Mouse (Mus musculus): ENCODE measurements around the gene Msi2.

Msi2 gene

DNA sequence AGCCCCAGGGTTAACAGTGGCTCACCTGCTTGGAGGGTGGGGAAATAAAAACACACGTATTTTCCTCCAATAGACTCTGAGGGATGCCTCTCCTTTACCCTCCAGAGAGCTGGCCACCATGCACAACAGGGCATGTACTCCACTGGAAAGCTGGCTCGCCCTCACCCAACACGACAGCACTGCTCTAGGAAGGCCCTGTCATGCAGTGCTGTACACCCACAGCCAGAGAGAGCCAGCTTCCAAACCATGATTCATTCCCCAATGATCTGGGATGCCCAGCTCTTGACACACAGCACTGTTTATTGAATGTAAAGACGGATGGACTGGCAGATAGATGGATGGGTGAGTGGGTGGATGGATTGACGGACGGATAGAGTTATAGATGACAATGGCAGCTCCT is 269.1 kb downstream of the Msi2 start:
- no peak for DNase-seq (ENCODE audit: low spot score in 2 of 2)

DNA sequence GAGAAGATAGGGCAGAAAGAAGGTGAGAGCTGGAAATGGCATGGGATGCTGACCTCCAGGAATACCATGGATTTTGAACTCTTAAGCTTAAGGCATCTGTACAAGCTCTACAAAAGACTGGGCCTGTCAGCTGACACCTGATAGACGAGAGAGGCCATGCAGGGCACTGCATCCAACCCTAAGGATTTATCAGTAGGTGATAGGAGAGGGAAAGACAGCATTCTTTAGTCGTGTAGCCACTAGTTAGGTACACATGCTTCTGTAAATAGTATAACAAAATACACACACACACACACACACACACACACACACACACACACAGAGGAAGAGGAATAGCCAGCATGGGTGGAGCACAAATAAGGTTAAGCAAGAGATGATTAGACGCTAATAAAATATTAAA is 269.7 kb downstream of the Msi2 start:
- DNase-seq (ENCODE audit: low spot score in 2 of 2) = no peak

- DNase-seq (ENCODE audit: low spot score in 2 of 2) = no peak
Observed at GRCm38 (mm10) chr11:88447350-88447749, 271.0 kb downstream of the Msi2 start.

DNA sequence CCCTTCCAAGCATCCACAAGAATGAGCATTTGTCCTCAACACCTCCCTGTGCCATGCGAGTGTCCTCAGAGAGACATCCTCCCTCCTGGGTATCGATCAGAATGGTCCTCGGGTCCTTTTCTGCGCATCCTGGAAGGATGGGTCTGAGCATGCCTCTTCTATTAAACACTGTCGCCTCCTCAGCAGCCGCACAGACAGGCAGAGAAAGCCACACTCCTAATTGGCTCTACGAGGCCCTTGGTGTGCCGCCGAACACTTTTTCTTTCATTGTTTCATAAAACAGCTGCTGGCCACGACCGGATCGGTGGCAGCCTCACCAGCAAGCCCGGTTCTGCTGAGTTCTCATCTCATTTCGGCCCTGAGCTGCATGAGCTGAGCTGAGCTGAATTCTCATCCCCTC is 274.4 kb downstream of the Msi2 start:
- DNase-seq (ENCODE audit: low spot score in 2 of 2) = no peak

DNA sequence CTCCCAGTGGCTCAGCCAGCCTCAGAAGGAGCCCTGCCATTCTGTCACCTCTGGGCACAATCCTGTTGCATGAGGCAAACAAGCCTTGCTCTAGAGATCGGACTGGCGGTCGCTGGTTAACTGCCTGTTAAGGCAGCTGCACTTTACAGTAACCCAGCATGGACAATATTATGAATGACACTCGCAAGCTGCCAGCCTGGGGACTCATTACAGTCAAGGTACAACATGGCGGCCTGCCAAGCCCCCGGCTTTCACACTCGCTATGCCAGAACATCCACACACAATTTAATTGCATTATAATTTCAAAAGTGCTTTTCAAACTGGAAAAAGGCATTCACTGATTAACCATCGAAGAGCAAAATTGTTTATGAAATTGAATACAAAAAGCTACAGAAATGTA is 275.0 kb downstream of the Msi2 start:
- no peak for DNase-seq (ENCODE audit: low spot score in 2 of 2)

DNA sequence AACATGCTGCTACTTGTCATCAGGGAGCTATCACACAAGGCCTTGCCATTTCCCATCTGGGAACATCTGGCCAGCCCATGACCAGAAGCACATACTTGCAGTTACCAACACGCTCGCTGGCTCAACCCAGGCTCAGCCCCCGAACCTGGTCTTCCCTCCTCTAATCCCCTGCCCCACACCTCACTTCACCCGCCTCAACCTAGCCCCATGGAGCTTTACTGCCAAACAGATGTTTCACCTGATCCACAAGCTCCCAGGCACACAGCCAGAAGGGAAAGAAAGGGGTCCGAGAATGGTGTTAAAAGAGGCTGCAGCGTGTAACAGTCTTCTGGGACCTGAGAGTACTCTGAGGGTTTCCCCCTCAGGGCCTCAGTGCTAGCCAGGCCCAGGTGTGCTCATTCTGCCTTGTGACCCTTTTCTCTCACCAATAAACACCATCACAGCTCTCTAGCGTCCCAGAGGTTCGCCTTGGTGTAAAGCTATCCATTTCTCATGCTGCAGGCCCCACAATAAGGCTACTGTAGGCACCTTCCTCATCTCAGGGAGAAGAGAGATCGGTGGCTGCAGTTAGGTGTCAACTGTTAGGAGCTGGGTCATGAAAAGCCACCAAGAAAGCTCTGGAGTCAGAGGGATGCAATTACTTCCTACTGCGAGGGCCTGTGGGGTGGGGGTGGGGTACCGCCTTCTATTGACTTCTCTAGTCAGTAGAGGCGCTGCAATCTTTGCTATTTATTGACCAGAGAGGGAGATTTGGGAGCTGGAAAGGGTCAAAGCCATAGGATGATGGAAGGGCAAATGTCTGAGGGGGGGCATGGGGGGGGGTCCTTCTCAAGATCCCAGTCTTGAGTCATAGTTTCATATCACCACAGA is 276.2 kb downstream of the Msi2 start:
- DNase-seq (ENCODE audit: low spot score in 2 of 2) = no peak

- DNase-seq (ENCODE audit: low spot score in 2 of 2) = no peak
Observed at GRCm38 (mm10) chr11:88438659-88439058, 279.7 kb downstream of the Msi2 start.

DNA sequence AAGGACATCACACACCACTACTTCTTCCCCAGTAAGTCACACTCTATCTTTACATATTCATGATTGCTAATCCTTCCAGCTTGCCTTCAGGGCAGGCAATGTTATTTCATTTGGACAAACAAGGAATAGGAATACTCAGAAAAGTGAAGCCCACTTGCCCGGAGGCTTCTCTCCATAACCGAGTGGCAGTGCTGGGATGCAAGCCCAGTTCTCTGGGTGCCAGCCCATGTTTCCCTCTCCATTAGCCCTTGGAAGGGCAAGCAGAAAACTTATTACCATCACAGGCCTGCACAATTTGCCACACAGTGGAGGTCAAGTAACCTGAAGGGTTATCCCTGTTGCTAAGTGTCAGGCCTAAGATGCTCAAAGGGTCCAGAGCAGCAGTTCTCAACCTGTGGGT is 281.7 kb downstream of the Msi2 start:
- DNase-seq (ENCODE audit: low spot score in 2 of 2) = no peak

- no peak for DNase-seq (ENCODE audit: low spot score in 2 of 2)
Observed at GRCm38 (mm10) chr11:88435543-88435942, 282.8 kb downstream of the Msi2 start.

GRCm38 (mm10) chr11:88431363-88432269 is 286.7 kb downstream of the Msi2 start:
- no peak for DNase-seq (ENCODE audit: low spot score in 2 of 2)

DNA sequence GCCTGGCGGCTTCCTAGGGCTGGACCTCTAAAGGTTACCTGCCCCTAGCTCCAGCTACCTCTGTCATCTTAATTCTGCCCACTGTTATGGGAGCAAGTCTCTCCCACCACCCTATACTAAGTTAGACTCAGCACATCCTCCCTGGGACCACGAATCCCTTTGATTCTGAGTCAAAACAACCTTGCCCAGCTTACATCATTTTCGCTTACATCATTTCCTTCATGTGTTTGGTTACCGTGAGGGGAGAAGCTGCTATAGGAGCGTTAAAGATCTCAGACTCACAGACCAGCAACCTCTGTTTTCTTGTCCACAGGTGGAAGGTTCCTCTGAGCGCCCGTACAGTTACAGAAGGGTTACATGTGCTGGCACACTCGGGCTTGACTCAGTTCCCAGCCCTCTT is 288.0 kb downstream of the Msi2 start:
- DNase-seq (ENCODE audit: low spot score in 2 of 2) = no peak

GRCm38 (mm10) chr11:88429680-88430079 is 288.6 kb downstream of the Msi2 start:
- DNase-seq (ENCODE audit: low spot score in 2 of 2) = no peak

GRCm38 (mm10) chr11:88425631-88426101 is 292.6 kb downstream of the Msi2 start:
- DNase-seq (ENCODE audit: low spot score in 2 of 2) = peak in 1 of 2 experiments; percentile 40

- no peak for DNase-seq (ENCODE audit: low spot score in 2 of 2)
Observed at GRCm38 (mm10) chr11:88424034-88424767, 294.1 kb downstream of the Msi2 start.

GRCm38 (mm10) chr11:88421057-88421578 is 297.2 kb downstream of the Msi2 start:
- no peak for DNase-seq (ENCODE audit: low spot score in 2 of 2)

DNA sequence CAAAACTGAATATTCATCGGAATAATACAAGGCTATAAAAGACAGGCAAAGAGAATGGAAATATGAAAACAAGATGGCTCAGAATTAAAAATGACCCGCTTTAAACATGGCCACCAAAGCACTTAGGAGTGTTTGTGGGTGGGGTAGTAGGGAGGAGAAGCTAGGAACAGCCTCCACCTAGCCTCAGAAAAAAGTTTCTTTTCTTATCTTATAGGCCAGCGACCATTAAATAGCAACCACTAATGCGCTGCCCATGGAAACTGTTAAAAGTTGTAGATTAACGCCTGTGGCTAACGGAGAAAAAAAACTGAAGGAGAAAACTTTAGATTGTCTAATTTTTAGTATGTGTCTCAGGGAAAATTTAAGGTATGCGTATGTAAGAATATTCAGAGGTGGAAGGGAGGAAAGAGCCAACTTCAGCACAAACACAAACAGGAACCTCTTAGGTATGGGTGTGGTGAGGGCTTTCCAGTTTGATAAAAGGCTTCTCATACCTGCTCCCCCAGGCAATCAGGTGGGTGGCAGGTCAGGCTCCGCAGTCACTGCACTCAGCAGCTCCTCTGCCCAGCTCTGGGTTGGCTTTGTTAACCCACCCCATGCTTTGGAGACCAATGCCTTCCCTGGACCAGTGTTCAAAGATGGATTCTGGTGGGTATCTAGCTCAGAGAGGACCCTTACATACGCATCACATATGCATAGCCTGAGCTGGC is 298.5 kb downstream of the Msi2 start:
- DNase-seq (ENCODE audit: low spot score in 2 of 2) = no peak

DNA sequence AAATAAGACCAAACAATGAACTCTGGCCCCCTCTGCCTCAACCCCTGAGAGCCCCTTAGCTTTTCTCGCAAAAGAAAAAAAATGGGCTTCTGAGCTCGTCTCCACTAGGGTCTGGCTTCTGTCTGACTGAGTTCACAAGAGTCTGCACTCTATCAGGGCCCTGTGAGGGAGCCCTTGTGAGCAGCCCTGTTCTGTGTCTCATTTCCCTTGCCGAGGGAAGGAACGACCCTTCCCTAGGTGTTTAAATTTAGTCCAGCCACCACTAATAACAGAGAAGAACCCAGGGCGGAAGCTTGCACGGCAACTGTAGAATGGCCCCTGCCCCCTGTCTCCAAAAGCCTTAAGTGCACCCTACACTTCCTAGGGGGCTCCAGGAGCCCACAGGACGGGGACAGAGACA is 299.2 kb downstream of the Msi2 start:
- DNase-seq (ENCODE audit: low spot score in 2 of 2) = no peak

- no peak for DNase-seq (ENCODE audit: low spot score in 2 of 2)
Observed at GRCm38 (mm10) chr11:88414157-88414870, 304.0 kb downstream of the Msi2 start.

GRCm38 (mm10) chr11:88412423-88413094 is 305.8 kb downstream of the Msi2 start:
- peak; percentile 38 to 73 for DNase-seq (ENCODE audit: low spot score in 2 of 2)

GRCm38 (mm10) chr11:88408305-88408704 is 310.0 kb downstream of the Msi2 start:
- no peak for DNase-seq (ENCODE audit: low spot score in 2 of 2)

Data from spleen, postnatal 4 days (tissue).